Mouse (Mus musculus) heart, postnatal 0 days (tissue): ENCODE data around the gene Il34.

Experiments used
- CTCF ChIP-seq: IDR thresholded peaks from 2 replicates; pipeline ENCODE4 v1.5.1; 2016; ENCODE audit warnings: antibody characterized with exemption, control low read depth, low read depth
- EP300 ChIP-seq: IDR thresholded peaks from 2 replicates; pipeline ENCODE4 v1.6.1; 2016; ENCODE audit warnings: antibody characterized with exemption, low read depth

DNA sequence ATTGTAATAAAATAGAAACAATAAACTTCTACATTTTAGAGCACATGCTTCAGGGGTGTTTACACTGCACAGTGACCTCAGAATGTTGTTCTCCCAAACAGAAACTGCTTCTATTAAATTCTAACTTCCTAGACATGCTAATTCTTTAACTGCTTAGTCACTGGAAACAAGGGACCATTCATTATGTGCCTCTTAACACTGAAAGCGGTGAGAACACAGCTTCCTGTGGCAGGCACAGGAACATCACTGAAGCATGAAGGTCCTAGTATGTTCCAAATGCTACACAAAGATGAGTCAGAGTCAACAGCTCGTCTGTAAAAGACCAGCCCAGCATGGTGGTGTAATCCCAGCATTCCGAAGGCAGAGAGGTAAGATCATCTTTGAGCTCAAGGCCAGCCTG, 9.6 kb upstream of the Il34 start:
- no peak for TF ChIP-seq EP300
- TF ChIP-seq CTCF: no peak
